Mouse (Mus musculus) heart, embryonic 12.5 days (tissue): ENCODE results near the gene AC109138.7. TPM values are rescaled to one million over a fixed set of nuclear protein-coding genes. Genes with fewer than 3 reads are reported as not detected.

Experiments used
- ATAC-seq: fragments of 200-750 bp; cut with Nextera tagmentation; 2 replicates; pipeline ENCODE4 v1.8.0; 2017; ENCODE audit warnings: moderate TSS enrichment, moderate library complexity; ENCODE audit not compliant: insufficient number of reproducible peaks, low FRiP score
- H3K27ac ChIP-seq: fragments of 300-500 bp; sonication (generic); 2 replicates; pipeline ENCODE4 v1.5.1; 2016; ENCODE audit warnings: mild to moderate bottlenecking, moderate library complexity; ENCODE audit not compliant: poor library complexity, severe bottlenecking
- H3K27me3 ChIP-seq: fragments of 300-500 bp; sonication (generic); replicated peaks from 2 replicates; pipeline ENCODE4 v1.6.1; 2016; ENCODE audit warnings: mild to moderate bottlenecking, moderate library complexity
- H3K36me3 ChIP-seq: fragments of 300-500 bp; sonication (generic); 2 replicates; pipeline ENCODE4 v1.6.1; 2016; ENCODE audit warnings: mild to moderate bottlenecking, moderate library complexity
- H3K4me1 ChIP-seq: fragments of 300-500 bp; sonication (generic); replicated peaks from 2 replicates; pipeline ENCODE4 v1.6.1; 2016; ENCODE audit warnings: mild to moderate bottlenecking
- H3K4me2 ChIP-seq: fragments of 300-500 bp; sonication (generic); 2 replicates; pipeline ENCODE4 v1.6.1; 2016; ENCODE audit warnings: mild to moderate bottlenecking, moderate library complexity
- H3K4me3 ChIP-seq: fragments of 300-500 bp; sonication (generic); 2 replicates; pipeline ENCODE4 v1.5.1; 2016; ENCODE audit warnings: mild to moderate bottlenecking
- H3K9ac ChIP-seq: fragments of 300-500 bp; sonication (generic); 2 replicates; pipeline ENCODE4 v1.6.1; 2016; ENCODE audit warnings: mild to moderate bottlenecking, moderate library complexity
- H3K9me3 ChIP-seq: fragments of 300-500 bp; sonication (generic); replicated peaks from 2 replicates; pipeline ENCODE4 v1.6.1; 2016; ENCODE audit warnings: mild to moderate bottlenecking, moderate library complexity
- WGBS: fragments of 180-500 bp; shearing (Covaris S2); methylation state at CpG from one replicate; pipeline ENCODE4 v1.1.7; 2016; 5-methylcytosine and 5-hydroxymethylcytosine counted together
- polyA plus RNA-seq: library from polyadenylated mRNA; unstranded; fragments of >200 nt; fragmentation: Nextera tagmentation; extraction: Ambion mirVana; gene quantifications from 2 replicates; pipeline ENCODE4 v1.2.1, GENCODE M21; 2016

AC109138.7 gene
- polyA plus RNA-seq, 1 experiment from 2014 or later = not detected

GRCm38 (mm10) chr19:4219943-4220342, 5.8 kb downstream of the AC109138.7 start:
- H3K27ac ChIP-seq = no peak overlapping the region
- WGBS = 78% methylated on average over 6 of the region's 6 CpGs
- no peak overlapping the region for H3K4me3 ChIP-seq
- no peak overlapping the region for H3K4me2 ChIP-seq
- H3K9me3 ChIP-seq = no peaks in the 10 kb centered on the region
- H3K4me1 ChIP-seq = peaks cover 55% of the 10 kb centered on the region
- no peak overlapping the region for H3K9ac ChIP-seq
- H3K36me3 ChIP-seq = no peaks in the 10 kb centered on the region
- ATAC-seq = no peak
- H3K27me3 ChIP-seq = peaks cover 53% of the 10 kb centered on the region

- H3K4me2 ChIP-seq = peak overlapping the region; percentile 8; the same call in 1 of the 2 replicates
- no peak overlapping the region for H3K9ac ChIP-seq
- no peak overlapping the region for H3K27ac ChIP-seq
- H3K27me3 ChIP-seq = peaks cover 53% of the 10 kb centered on the region
- H3K4me3 ChIP-seq = no peak overlapping the region
- ATAC-seq = no peak
- no peaks in the 10 kb centered on the region for H3K36me3 ChIP-seq
- 45% methylated on average over 4 of the region's 4 CpGs for WGBS
- no peaks in the 10 kb centered on the region for H3K9me3 ChIP-seq
- H3K4me1 ChIP-seq = peaks cover 51% of the 10 kb centered on the region
Measured at GRCm38 (mm10) chr19:4220416-4220815, 6.3 kb downstream of the AC109138.7 start.

- Histone ChIP-seq H3K9me3 (no peaks in the 10 kb centered on the region), H3K27ac (no peak overlapping the region), H3K36me3 (no peaks in the 10 kb centered on the region), H3K4me3 (no peak overlapping the region), H3K4me1 (peaks cover 45% of the 10 kb centered on the region), H3K27me3 (peaks cover 53% of the 10 kb centered on the region), H3K4me2 (0 out of 2 replicates have a peak overlapping the region, but pooled peaks have one; percentile 1), H3K9ac (no peak overlapping the region)
- 30% methylated on average over 14 of the region's 14 CpGs for WGBS
- no peak for ATAC-seq
Measured at GRCm38 (mm10) chr19:4220957-4221743, 7.0 kb downstream of the AC109138.7 start.

GRCm38 (mm10) chr19:4222165-4222564, 8.0 kb downstream of the AC109138.7 start:
- no peak overlapping the region for H3K27ac ChIP-seq
- peaks cover 35% of the 10 kb centered on the region for H3K4me1 ChIP-seq
- no peak overlapping the region for H3K4me3 ChIP-seq
- no peak overlapping the region for H3K4me2 ChIP-seq
- no peaks in the 10 kb centered on the region for H3K36me3 ChIP-seq
- WGBS = 81% methylated on average over 11 of the region's 11 CpGs
- H3K9ac ChIP-seq = no peak overlapping the region
- no peak for ATAC-seq
- H3K9me3 ChIP-seq = no peaks in the 10 kb centered on the region
- peaks cover 52% of the 10 kb centered on the region for H3K27me3 ChIP-seq

- H3K36me3 ChIP-seq = no peaks in the 10 kb centered on the region
- no peak overlapping the region for H3K9ac ChIP-seq
- peaks cover 19% of the 10 kb centered on the region for H3K4me1 ChIP-seq
- no peak overlapping the region for H3K27ac ChIP-seq
- H3K9me3 ChIP-seq = no peaks in the 10 kb centered on the region
- H3K4me2 ChIP-seq = no peak overlapping the region
- 83% methylated on average over 7 of the region's 7 CpGs for WGBS
- H3K27me3 ChIP-seq = peaks cover 47% of the 10 kb centered on the region
- no peak for ATAC-seq
- no peak overlapping the region for H3K4me3 ChIP-seq
Measured at GRCm38 (mm10) chr19:4226779-4227178, 12.6 kb downstream of the AC109138.7 start.

GRCm38 (mm10) chr19:4227446-4227845, 13.3 kb downstream of the AC109138.7 start:
- no peak overlapping the region for H3K4me2 ChIP-seq
- H3K27me3 ChIP-seq = peaks cover 41% of the 10 kb centered on the region
- no peak overlapping the region for H3K27ac ChIP-seq
- no peak overlapping the region for H3K4me3 ChIP-seq
- H3K9me3 ChIP-seq = no peaks in the 10 kb centered on the region
- no peak for ATAC-seq
- H3K36me3 ChIP-seq = no peaks in the 10 kb centered on the region
- peaks cover 17% of the 10 kb centered on the region for H3K4me1 ChIP-seq
- 51% methylated on average over 5 of the region's 5 CpGs for WGBS
- H3K9ac ChIP-seq = no peak overlapping the region

- H3K4me1 ChIP-seq = peaks cover 20% of the 10 kb centered on the region
- WGBS = 17% methylated on average over 8 of the region's 8 CpGs
- no peak for ATAC-seq
Measured at GRCm38 (mm10) chr19:4227894-4228678, 13.9 kb downstream of the AC109138.7 start.

GRCm38 (mm10) chr19:4228891-4229290, 14.7 kb downstream of the AC109138.7 start:
- no peak for ATAC-seq
- WGBS = 76% methylated on average over 4 of the region's 4 CpGs

More at GRCm38 (mm10) chr19:4227894-4228678, 13.9 kb downstream of the AC109138.7 start:
- peaks cover 37% of the 10 kb centered on the region for H3K27me3 ChIP-seq
- H3K4me2 ChIP-seq = no peak overlapping the region
- H3K9me3 ChIP-seq = no peaks in the 10 kb centered on the region
- H3K36me3 ChIP-seq = no peaks in the 10 kb centered on the region
- H3K27ac ChIP-seq = no peak overlapping the region
- no peak overlapping the region for H3K9ac ChIP-seq
- H3K4me3 ChIP-seq = no peak overlapping the region

GRCm38 (mm10) chr19:4229451-4230076, 15.4 kb downstream of the AC109138.7 start:
- WGBS = 40% methylated on average over 9 of the region's 9 CpGs
- no peak overlapping the region for H3K27ac ChIP-seq
- ATAC-seq = no peak

More at GRCm38 (mm10) chr19:4228891-4229290, 14.7 kb downstream of the AC109138.7 start:
- Histone ChIP-seq H3K27ac (no peak overlapping the region), H3K27me3 (peaks cover 37% of the 10 kb centered on the region), H3K4me2 (no peak overlapping the region), H3K9ac (no peak overlapping the region), H3K9me3 (no peaks in the 10 kb centered on the region), H3K4me3 (no peak overlapping the region), H3K36me3 (no peaks in the 10 kb centered on the region), H3K4me1 (peaks cover 20% of the 10 kb centered on the region)

GRCm38 (mm10) chr19:4230415-4230814, 16.3 kb downstream of the AC109138.7 start:
- Histone ChIP-seq H3K36me3 (no peaks in the 10 kb centered on the region), H3K4me1 (peaks cover 20% of the 10 kb centered on the region), H3K9ac (no peak overlapping the region), H3K27me3 (peaks cover 45% of the 10 kb centered on the region), H3K4me2 (no peak overlapping the region), H3K4me3 (no peak overlapping the region), H3K27ac (no peak overlapping the region), H3K9me3 (no peaks in the 10 kb centered on the region)
- no peak for ATAC-seq
- WGBS = 57% methylated on average over 8 of the region's 8 CpGs

More at GRCm38 (mm10) chr19:4229451-4230076, 15.4 kb downstream of the AC109138.7 start:
- Histone ChIP-seq H3K36me3 (no peaks in the 10 kb centered on the region), H3K27me3 (peaks cover 40% of the 10 kb centered on the region), H3K9me3 (no peaks in the 10 kb centered on the region), H3K9ac (no peak overlapping the region), H3K4me1 (peaks cover 20% of the 10 kb centered on the region), H3K4me3 (no peak overlapping the region), H3K4me2 (no peak overlapping the region)
